Mouse (Mus musculus): Measurements from ENCODE around the gene Heatr9.
"Not testable (repeated sequence)": the region's sequence is repeated elsewhere in the genome, so short reads cannot be mapped to it uniquely, and the experiment has no call there.

Gene Heatr9

GRCm38 (mm10) chr11:83522075-83522474 lies at the start of gene Heatr9:
Gene Heatr9 (minus strand): TSS chr11:83522175.
- in situ Hi-C loops (cut with MboI; ENCODE audit: low pct_unique_long_range_greater_than_20kb in 1 of 2, low sequenced_read_pairs in 2 of 2, unreplicated experiment in 1 of 2), result no loop called here

- in situ Hi-C loops (cut with MboI; ENCODE audit: low pct_unique_long_range_greater_than_20kb in 1 of 2, low sequenced_read_pairs in 2 of 2, unreplicated experiment in 1 of 2), result no loop called here
Observed at GRCm38 (mm10) chr11:83570189-83570588, 48.2 kb upstream of the Heatr9 start.

- in situ Hi-C loops (cut with MboI; ENCODE audit: low pct_unique_long_range_greater_than_20kb in 1 of 2, low sequenced_read_pairs in 2 of 2, unreplicated experiment in 1 of 2), result no loop called here
Observed at GRCm38 (mm10) chr11:83569249-83569648, 47.3 kb upstream of the Heatr9 start.

- in situ Hi-C loops (cut with MboI; ENCODE audit: low pct_unique_long_range_greater_than_20kb in 1 of 2, low sequenced_read_pairs in 2 of 2, unreplicated experiment in 1 of 2), result no loop called here
Observed at GRCm38 (mm10) chr11:83568786-83569185, 46.8 kb upstream of the Heatr9 start.

- in situ Hi-C loops (cut with MboI; ENCODE audit: low pct_unique_long_range_greater_than_20kb in 1 of 2, low sequenced_read_pairs in 2 of 2, unreplicated experiment in 1 of 2), result no loop called here
Observed at GRCm38 (mm10) chr11:83568061-83568460, 46.1 kb upstream of the Heatr9 start.

GRCm38 (mm10) chr11:83567311-83567710 lies 45.3 kb upstream of the Heatr9 start:
- in situ Hi-C loops (cut with MboI; ENCODE audit: low pct_unique_long_range_greater_than_20kb in 1 of 2, low sequenced_read_pairs in 2 of 2, unreplicated experiment in 1 of 2), result no loop called here

- in situ Hi-C loops (cut with MboI; ENCODE audit: low pct_unique_long_range_greater_than_20kb in 1 of 2, low sequenced_read_pairs in 2 of 2, unreplicated experiment in 1 of 2), result no loop called here
Observed at GRCm38 (mm10) chr11:83566617-83567016, 44.6 kb upstream of the Heatr9 start.

- in situ Hi-C loops (cut with MboI; ENCODE audit: low pct_unique_long_range_greater_than_20kb in 1 of 2, low sequenced_read_pairs in 2 of 2, unreplicated experiment in 1 of 2), result loop anchor here in 1 of 2 experiments (5.0 kb wide), 1 partner anchor 174 kb away; no protein-coding TSS in a partner anchor
Observed at GRCm38 (mm10) chr11:83563754-83564153, 41.8 kb upstream of the Heatr9 start.

- in situ Hi-C loops (cut with MboI; ENCODE audit: low pct_unique_long_range_greater_than_20kb in 1 of 2, low sequenced_read_pairs in 2 of 2, unreplicated experiment in 1 of 2), result loop anchor here in 1 of 2 experiments (5.0 kb wide), 1 partner anchor 175 kb away; no protein-coding TSS in a partner anchor
Observed at GRCm38 (mm10) chr11:83562311-83562887, 40.4 kb upstream of the Heatr9 start.

GRCm38 (mm10) chr11:83560405-83560804 lies 38.4 kb upstream of the Heatr9 start:
- in situ Hi-C loops (cut with MboI; ENCODE audit: low pct_unique_long_range_greater_than_20kb in 1 of 2, low sequenced_read_pairs in 2 of 2, unreplicated experiment in 1 of 2), result loop anchor here in 1 of 2 experiments (5.0 kb wide), 1 partner anchor 177 kb away; no protein-coding TSS in a partner anchor

- in situ Hi-C loops (cut with MboI; ENCODE audit: low pct_unique_long_range_greater_than_20kb in 1 of 2, low sequenced_read_pairs in 2 of 2, unreplicated experiment in 1 of 2), result no loop called here
Observed at GRCm38 (mm10) chr11:83557074-83557473, 35.1 kb upstream of the Heatr9 start.

GRCm38 (mm10) chr11:83556085-83556781 lies 34.3 kb upstream of the Heatr9 start:
- in situ Hi-C loops (cut with MboI; ENCODE audit: low pct_unique_long_range_greater_than_20kb in 1 of 2, low sequenced_read_pairs in 2 of 2, unreplicated experiment in 1 of 2), result no loop called here

GRCm38 (mm10) chr11:83551668-83552067 lies 29.7 kb upstream of the Heatr9 start:
- in situ Hi-C loops (cut with MboI; ENCODE audit: low pct_unique_long_range_greater_than_20kb in 1 of 2, low sequenced_read_pairs in 2 of 2, unreplicated experiment in 1 of 2), result no loop called here

- in situ Hi-C loops (cut with MboI; ENCODE audit: low pct_unique_long_range_greater_than_20kb in 1 of 2, low sequenced_read_pairs in 2 of 2, unreplicated experiment in 1 of 2), result not testable (repeated sequence)
Observed at GRCm38 (mm10) chr11:83551037-83551436, 29.1 kb upstream of the Heatr9 start.

- in situ Hi-C loops (cut with MboI; ENCODE audit: low pct_unique_long_range_greater_than_20kb in 1 of 2, low sequenced_read_pairs in 2 of 2, unreplicated experiment in 1 of 2), result no loop called here
Observed at GRCm38 (mm10) chr11:83550186-83550632, 28.2 kb upstream of the Heatr9 start.

- in situ Hi-C loops (cut with MboI; ENCODE audit: low pct_unique_long_range_greater_than_20kb in 1 of 2, low sequenced_read_pairs in 2 of 2, unreplicated experiment in 1 of 2), result no loop called here
Observed at GRCm38 (mm10) chr11:83544214-83544613, 22.2 kb upstream of the Heatr9 start.

GRCm38 (mm10) chr11:83541415-83541814 lies 19.4 kb upstream of the Heatr9 start:
- in situ Hi-C loops (cut with MboI; ENCODE audit: low pct_unique_long_range_greater_than_20kb in 1 of 2, low sequenced_read_pairs in 2 of 2, unreplicated experiment in 1 of 2), result no loop called here

- in situ Hi-C loops (cut with MboI; ENCODE audit: low pct_unique_long_range_greater_than_20kb in 1 of 2, low sequenced_read_pairs in 2 of 2, unreplicated experiment in 1 of 2), result no loop called here
Observed at GRCm38 (mm10) chr11:83540931-83541330, 19.0 kb upstream of the Heatr9 start.

- in situ Hi-C loops (cut with MboI; ENCODE audit: low pct_unique_long_range_greater_than_20kb in 1 of 2, low sequenced_read_pairs in 2 of 2, unreplicated experiment in 1 of 2), result no loop called here
Observed at GRCm38 (mm10) chr11:83538705-83539314, 16.8 kb upstream of the Heatr9 start.
